Mouse (Mus musculus): ENCODE results near the gene Tut1. TPM values are rescaled to one million over a fixed set of nuclear protein-coding genes. Genes with fewer than 3 reads are reported as not detected.
A peak's percentile ranks its signal among the peaks of the same experiment; 100 is the strongest.

Gene Tut1
- total and polyA plus RNA-seq, 2 experiments from 2014 or later: 17.6 to 24.5 TPM

DNA sequence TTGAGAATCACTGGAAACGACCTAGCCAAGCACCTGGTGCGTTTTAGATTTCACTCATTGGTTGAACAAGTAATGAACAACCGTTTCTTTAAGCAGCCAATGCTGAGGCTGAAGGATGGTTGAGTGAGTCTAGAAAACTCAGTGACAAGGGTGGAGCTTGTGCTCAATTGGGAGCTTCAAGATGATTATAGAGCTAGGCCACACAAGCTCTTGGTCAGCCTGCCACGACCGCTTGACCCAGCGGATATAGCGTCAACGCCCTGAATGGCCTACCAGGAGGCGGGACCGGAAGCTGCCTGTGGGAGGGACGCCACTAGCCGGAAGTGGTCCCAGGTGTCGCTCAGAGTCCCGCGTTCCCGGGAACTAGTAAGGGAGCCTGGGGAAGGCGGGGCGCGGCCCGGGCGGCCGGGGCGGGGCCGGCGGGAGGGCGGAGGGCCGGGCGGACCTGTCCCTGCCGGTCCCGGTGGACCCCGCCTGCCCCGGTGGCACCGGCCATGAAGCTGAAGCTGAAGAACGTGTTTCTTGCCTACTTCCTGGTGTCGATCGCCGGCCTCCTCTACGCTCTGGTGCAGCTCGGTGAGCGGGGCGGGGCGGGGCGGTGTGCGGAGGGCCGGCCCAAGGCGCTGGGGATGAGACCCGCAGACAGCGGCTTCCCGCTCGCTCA, 33.4 kb upstream of the Tut1 start, which contains the start of gene B3gat3:
B3gat3 (plus strand) TSS at position 302 of the 664 bp plus-strand sequence.
- H3K9ac ChIP-seq: peak within 1 kb of the TSS; percentile 76
- no peak for TF ChIP-seq CTCF (IDR thresholded peaks at IDR 0.05; ENCODE audit: low read depth)
- peak within 1 kb of the TSS; percentile 89 for H3K4me3 ChIP-seq (ENCODE audit: low read depth, low read length)
- H3K36me3 ChIP-seq (ENCODE audit: insufficient read depth): peaks cover 14% of the 10 kb centered on the region
- DNase-seq (peak; percentile 92), ATAC-seq (peak; percentile 97)
- no peaks in the 10 kb centered on the region for H3K27me3 ChIP-seq (ENCODE audit: insufficient read depth, low read length)
- WGBS: 2% methylated on average over 39 of the region's 50 CpGs
- H3K4me1 ChIP-seq (ENCODE audit: insufficient read depth): peaks cover 14% of the 10 kb centered on the region
- H3K4me2 ChIP-seq (ENCODE audit: low read depth): peak within 1 kb of the TSS; percentile 79
- no peaks in the 10 kb centered on the region for H3K9me3 ChIP-seq (ENCODE audit: low read length)
- peak within 1 kb of the TSS; percentile 86 for H3K27ac ChIP-seq (ENCODE audit: low read depth, low read length)

DNA sequence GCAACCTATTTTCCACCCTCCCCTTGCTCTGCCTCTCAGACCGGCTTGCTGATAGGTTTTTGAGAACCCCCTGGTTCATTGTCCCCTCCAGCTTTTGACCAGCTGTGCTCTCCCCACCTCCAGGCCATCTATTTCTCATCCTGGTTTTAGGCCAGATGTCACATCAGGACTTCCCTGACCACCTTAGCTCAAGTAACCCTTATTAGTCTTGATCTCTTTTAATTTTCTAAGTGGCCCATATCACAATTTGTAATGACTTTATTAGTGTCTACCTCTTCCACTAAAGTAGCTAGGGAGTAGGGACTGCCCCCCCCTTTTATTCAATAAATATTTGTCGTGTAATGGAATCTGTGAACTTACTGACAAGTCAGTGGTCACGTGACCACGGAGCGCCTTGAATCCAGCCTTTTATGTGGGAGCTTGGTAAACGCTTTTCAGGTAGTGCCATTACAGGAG, 32.8 kb upstream of the Tut1 start:
- TF ChIP-seq CTCF (IDR thresholded peaks at IDR 0.05; ENCODE audit: low read depth): no peak
- Histone ChIP-seq H3K4me2 (ENCODE audit: low read depth) (peak overlapping the region; percentile 79), H3K9me3 (ENCODE audit: low read length) (no peaks in the 10 kb centered on the region), H3K27ac (ENCODE audit: low read depth, low read length) (peak overlapping the region; percentile 86), H3K27me3 (ENCODE audit: insufficient read depth, low read length) (no peaks in the 10 kb centered on the region), H3K36me3 (ENCODE audit: insufficient read depth) (peaks cover 14% of the 10 kb centered on the region), H3K4me1 (ENCODE audit: insufficient read depth) (peaks cover 14% of the 10 kb centered on the region), H3K9ac (peak overlapping the region; percentile 76), H3K4me3 (ENCODE audit: low read depth, low read length) (peak overlapping the region; percentile 89)
- DNase-seq (peak; percentile 44), ATAC-seq (no peak)
- 2% methylated on average over 6 of the region's 6 CpGs for WGBS

DNA sequence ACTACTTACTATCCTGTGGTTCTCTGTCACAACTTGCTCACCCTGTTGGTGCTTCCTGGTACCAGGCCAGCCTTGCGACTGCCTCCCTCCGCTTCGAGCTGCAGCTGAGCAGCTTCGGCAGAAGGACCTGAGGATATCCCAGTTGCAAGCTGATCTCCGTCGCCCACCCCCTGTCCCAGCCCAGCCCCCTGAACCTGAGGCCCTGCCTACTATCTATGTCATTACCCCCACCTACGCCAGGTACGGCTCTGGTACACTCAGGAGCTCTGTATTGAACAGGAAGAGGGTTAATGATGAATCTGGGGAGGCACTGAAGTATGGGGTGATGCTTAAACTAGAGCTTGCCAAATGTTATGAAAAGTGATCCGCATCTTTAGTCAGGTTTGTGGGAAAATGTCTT, 31.9 kb upstream of the Tut1 start:
- Histone ChIP-seq H3K4me3 (ENCODE audit: low read depth, low read length) (peak overlapping the region; percentile 89; the same call in 1 of the 2 replicates), H3K27me3 (ENCODE audit: insufficient read depth, low read length) (no peaks in the 10 kb centered on the region), H3K36me3 (ENCODE audit: insufficient read depth) (peaks cover 11% of the 10 kb centered on the region; the same call in 1 of the 2 replicates), H3K9me3 (ENCODE audit: low read length) (no peaks in the 10 kb centered on the region), H3K9ac (no peak overlapping the region), H3K27ac (ENCODE audit: low read depth, low read length) (no peak overlapping the region), H3K4me2 (ENCODE audit: low read depth) (peak overlapping the region; percentile 79; the same call in 1 of the 2 replicates), H3K4me1 (ENCODE audit: insufficient read depth) (peaks cover 14% of the 10 kb centered on the region)
- 87% methylated on average over 9 of the region's 9 CpGs for WGBS
- no peak for DNase-seq
- ATAC-seq: no peak
- no peak for TF ChIP-seq CTCF (IDR thresholded peaks at IDR 0.05; ENCODE audit: low read depth)

GRCm38 (mm10) chr19:8926766-8927165, 26.9 kb upstream of the Tut1 start:
- Histone ChIP-seq H3K4me3 (ENCODE audit: low read depth, low read length) (no peak overlapping the region), H3K36me3 (ENCODE audit: insufficient read depth) (peaks cover 16% of the 10 kb centered on the region; the same call in 1 of the 2 replicates), H3K4me2 (ENCODE audit: low read depth) (no peak overlapping the region), H3K9ac (no peak overlapping the region), H3K4me1 (ENCODE audit: insufficient read depth) (peaks cover 5% of the 10 kb centered on the region), H3K27ac (ENCODE audit: low read depth, low read length) (no peak overlapping the region), H3K9me3 (ENCODE audit: low read length) (no peaks in the 10 kb centered on the region), H3K27me3 (ENCODE audit: insufficient read depth, low read length) (no peaks in the 10 kb centered on the region)
- DNase-seq (no peak), ATAC-seq (no peak)
- WGBS: 93% methylated on average over 2 of the region's 2 CpGs
- no peak for TF ChIP-seq CTCF (IDR thresholded peaks at IDR 0.05; ENCODE audit: low read depth)

DNA sequence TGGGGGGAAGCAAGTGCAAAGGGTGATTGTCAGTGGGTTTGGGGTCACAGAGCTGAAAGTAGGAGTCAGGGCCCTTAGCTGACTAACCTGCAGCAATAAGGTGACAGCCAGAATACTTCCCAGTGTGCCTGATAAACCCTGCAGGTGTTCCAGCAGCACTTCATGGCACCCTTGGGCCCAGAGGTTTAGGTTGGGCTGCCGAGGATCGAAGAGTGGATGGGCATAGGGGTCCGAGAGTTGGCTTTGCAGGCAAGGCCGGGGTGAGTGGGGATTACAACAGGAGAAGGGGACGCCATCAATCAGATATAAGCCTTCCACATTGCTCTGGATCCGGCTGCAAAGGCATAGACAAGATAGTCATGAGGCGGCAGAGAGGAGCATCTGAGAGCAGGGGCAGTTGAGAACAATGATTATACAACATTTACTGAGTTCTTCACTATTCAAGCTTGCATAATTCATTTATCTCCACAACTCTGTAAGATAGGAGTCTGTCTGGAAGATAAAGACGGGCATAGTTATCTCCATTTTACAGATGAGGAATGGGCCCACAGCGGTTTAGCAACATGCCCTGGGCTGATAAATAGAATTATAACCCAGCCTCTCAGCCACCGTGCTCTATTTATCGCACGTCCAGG, 25.6 kb upstream of the Tut1 start:
- DNase-seq (no peak), ATAC-seq (no peak)
- Histone ChIP-seq H3K9ac (no peak overlapping the region), H3K9me3 (ENCODE audit: low read length) (no peaks in the 10 kb centered on the region), H3K27ac (ENCODE audit: low read depth, low read length) (no peak overlapping the region), H3K36me3 (ENCODE audit: insufficient read depth) (peaks cover 16% of the 10 kb centered on the region; the same call in 1 of the 2 replicates), H3K4me1 (ENCODE audit: insufficient read depth) (peaks cover 4% of the 10 kb centered on the region; the same call in 1 of the 2 replicates), H3K4me2 (ENCODE audit: low read depth) (no peak overlapping the region), H3K4me3 (ENCODE audit: low read depth, low read length) (no peak overlapping the region), H3K27me3 (ENCODE audit: insufficient read depth, low read length) (no peaks in the 10 kb centered on the region)
- WGBS: 94% methylated on average over 12 of the region's 12 CpGs
- no peak for TF ChIP-seq CTCF (IDR thresholded peaks at IDR 0.05; ENCODE audit: low read depth)

DNA sequence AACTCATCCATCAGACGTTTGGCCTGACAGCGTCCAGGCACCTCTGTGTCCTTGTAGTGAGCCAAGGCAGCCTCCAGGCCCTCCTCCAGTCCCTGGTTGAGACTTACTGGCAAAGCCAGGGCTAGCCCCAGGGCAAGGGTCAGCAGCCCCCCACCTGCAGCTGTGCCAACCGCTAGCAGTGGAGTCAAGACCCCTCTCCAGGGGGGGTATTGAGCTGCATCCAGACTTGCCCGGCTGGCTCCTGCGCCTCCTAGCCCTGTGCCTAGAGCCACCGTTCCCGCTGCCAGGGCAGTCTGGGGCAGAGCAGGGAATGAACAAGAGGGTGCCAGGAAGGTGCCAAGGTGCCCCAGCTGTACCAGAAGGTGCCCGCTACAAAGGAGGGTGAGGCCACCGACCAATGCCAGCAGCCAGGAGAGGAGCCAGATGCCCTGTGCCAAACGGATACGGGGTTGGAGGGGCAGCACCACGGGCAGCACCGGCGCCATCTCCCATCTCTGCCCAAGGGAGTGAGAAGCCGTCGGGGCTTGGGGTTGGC, 24.9 kb upstream of the Tut1 start:
- DNase-seq (no peak), ATAC-seq (peak; percentile 23)
- Histone ChIP-seq H3K27me3 (ENCODE audit: insufficient read depth, low read length) (no peaks in the 10 kb centered on the region), H3K4me3 (ENCODE audit: low read depth, low read length) (peak overlapping the region; percentile 44), H3K4me1 (ENCODE audit: insufficient read depth) (peaks cover 4% of the 10 kb centered on the region; the same call in 1 of the 2 replicates), H3K4me2 (ENCODE audit: low read depth) (peak overlapping the region; percentile 61), H3K9me3 (ENCODE audit: low read length) (no peaks in the 10 kb centered on the region), H3K27ac (ENCODE audit: low read depth, low read length) (no peak overlapping the region), H3K36me3 (ENCODE audit: insufficient read depth) (peaks cover 16% of the 10 kb centered on the region; the same call in 1 of the 2 replicates), H3K9ac (peak overlapping the region; percentile 57; the same call in 1 of the 2 replicates)
- 13% methylated on average over 16 of the region's 16 CpGs for WGBS
- TF ChIP-seq CTCF (IDR thresholded peaks at IDR 0.05; ENCODE audit: low read depth): no peak
